Comparison of ENCODE assay signal across 11 mouse cellular contexts in genomic region chr3:105808179-105809037, GRCm38 (mm10). TPM values are rescaled to one million over a fixed set of nuclear protein-coding genes. Genes with fewer than 3 reads are reported as not detected.
DNase-seq lines count a peak whose midpoint lies in the region; ATAC-seq lines count a peak whose summit lies in the region.
"Had no signal": no experiment of that assay in that cellular context is flagged by ENCODE, and none has a peak within 500 bp of the region (broad histone marks: within the 10 kb centered on the region; RNA-seq: fewer than 3 reads in every experiment).

No protein-coding gene starts in this region.

- no peaks in the 10 kb centered on the region for H3K4me1 ChIP-seq in hindbrain, embryonic 15.5 days (replicated peaks)
- H3K4me1 ChIP-seq in hindbrain, embryonic 12.5 days, result peaks cover 4% of the 10 kb centered on the region; the same call in 1 of the 2 replicates
- no peaks in the 10 kb centered on the region for H3K4me1 ChIP-seq in forebrain, embryonic 15.5 days

- DNase-seq in c-Kit-negative CD71-positive TER-119-positive erythroid progenitor cells, embryonic 14.5 days (ENCODE audit: low read depth, low spot score), result peak; percentile 89
- DNase-seq in liver, result peak; percentile 92
- peak; percentile 62 to 80 for DNase-seq in spleen, postnatal 10 days (ENCODE audit: low spot score in 2 of 2)
- DNase-seq in frontal cortex, adult 2 months (ENCODE audit: extremely low spot score in 1 of 2, low spot score in 1 of 2), result no peak
- DNase-seq in urinary bladder, adult 18-20 months (ENCODE audit: low spot score in 2 of 2), result no peak
- DNase-seq: cerebellum, adult 18-20 months had no signal

- H3K9ac ChIP-seq in hindbrain, embryonic 15.5 days, result no peak overlapping the region
- no peak overlapping the region for H3K9ac ChIP-seq in hindbrain, embryonic 12.5 days
- no peak overlapping the region for H3K9ac ChIP-seq in forebrain, embryonic 15.5 days (replicated peaks)
- H3K9ac ChIP-seq: heart, embryonic 15.5 days; limb, embryonic 13.5 days had no signal

- H3K27ac ChIP-seq in hindbrain, embryonic 15.5 days (replicated peaks), result no peak overlapping the region
- H3K27ac ChIP-seq in hindbrain, embryonic 12.5 days, result no peak overlapping the region
- no peak overlapping the region for H3K27ac ChIP-seq in forebrain, embryonic 15.5 days (replicated peaks)
- H3K27ac ChIP-seq: heart, embryonic 15.5 days; limb, embryonic 13.5 days had no signal

- 82% methylated on average over 14 of the region's 14 CpGs for WGBS in hindbrain, embryonic 15.5 days
- 75% methylated on average over 14 of the region's 14 CpGs for WGBS in hindbrain, embryonic 12.5 days
- WGBS in forebrain, embryonic 15.5 days, result 80% methylated on average over 14 of the region's 14 CpGs

- H3K4me2 ChIP-seq in hindbrain, embryonic 15.5 days, result no peak overlapping the region
- no peak overlapping the region for H3K4me2 ChIP-seq in hindbrain, embryonic 12.5 days (replicated peaks)
- no peak overlapping the region for H3K4me2 ChIP-seq in forebrain, embryonic 15.5 days (replicated peaks)
- H3K4me2 ChIP-seq: heart, embryonic 15.5 days; limb, embryonic 13.5 days had no signal

- no peaks in the 10 kb centered on the region for H3K9me3 ChIP-seq in hindbrain, embryonic 15.5 days
- no peaks in the 10 kb centered on the region for H3K9me3 ChIP-seq in hindbrain, embryonic 12.5 days (replicated peaks)
- H3K9me3 ChIP-seq in forebrain, embryonic 15.5 days, result no peaks in the 10 kb centered on the region
- H3K9me3 ChIP-seq: heart, embryonic 15.5 days; limb, embryonic 13.5 days had no signal

- H3K4me3 ChIP-seq in hindbrain, embryonic 15.5 days, result no peak overlapping the region
- no peak overlapping the region for H3K4me3 ChIP-seq in hindbrain, embryonic 12.5 days
- H3K4me3 ChIP-seq in forebrain, embryonic 15.5 days, result no peak overlapping the region
- H3K4me3 ChIP-seq: heart, embryonic 15.5 days; limb, embryonic 13.5 days had no signal

- ATAC-seq in hindbrain, embryonic 15.5 days (ENCODE audit: low FRiP score, low read depth), result 0 out of 2 replicates have a peak, but pooled peaks have one; percentile 54
- ATAC-seq in hindbrain, embryonic 12.5 days (ENCODE audit: low FRiP score), result no peak
- ATAC-seq in forebrain, embryonic 15.5 days (replicated peaks), result no peak

- no peaks in the 10 kb centered on the region for H3K27me3 ChIP-seq in hindbrain, embryonic 15.5 days
- no peaks in the 10 kb centered on the region for H3K27me3 ChIP-seq in hindbrain, embryonic 12.5 days
- no peaks in the 10 kb centered on the region for H3K27me3 ChIP-seq in forebrain, embryonic 15.5 days
- H3K27me3 ChIP-seq: limb, embryonic 13.5 days had no signal

- no peaks in the 10 kb centered on the region for H3K36me3 ChIP-seq in hindbrain, embryonic 15.5 days
- no peaks in the 10 kb centered on the region for H3K36me3 ChIP-seq in hindbrain, embryonic 12.5 days
- no peaks in the 10 kb centered on the region for H3K36me3 ChIP-seq in forebrain, embryonic 15.5 days
- H3K36me3 ChIP-seq: heart, embryonic 15.5 days; limb, embryonic 13.5 days had no signal

RNA-seq across cellular contexts. Expression of gene Rap1a, which starts 7.3 kb away (rescaled TPM):
- 81.3 and 82.5 TPM in 2 replicates for polyA plus RNA-seq in hindbrain, embryonic 15.5 days (2015; fragmentation: Nextera tagmentation; extraction: Ambion mirVana)
- 79.2 and 88.2 TPM in 2 replicates for polyA plus RNA-seq in hindbrain, embryonic 12.5 days (2016; fragmentation: Nextera tagmentation; extraction: Ambion mirVana)
- polyA plus RNA-seq in frontal cortex, adult 2 months (2012; rRNA removed), result 55.6 and 59.0 TPM in 2 replicates
- 76.3 and 78.3 TPM in 2 replicates for polyA plus RNA-seq in forebrain, embryonic 15.5 days (2015; fragmentation: Nextera tagmentation; extraction: Ambion mirVana)

Comparison
In these comparisons a context has a peak if more than half of its experiments do, and no peak if none do; other contexts are left out.
1. DNase-seq: peak in c-Kit-negative CD71-positive TER-119-positive erythroid progenitor cells, embryonic 14.5 days (single experiment), liver (single experiment) and spleen, postnatal 10 days (2 of 2); none in frontal cortex, adult 2 months (0 of 2) and urinary bladder, adult 18-20 months (0 of 2).